Mouse (Mus musculus) urinary bladder, postnatal 14 days (tissue): ENCODE measurements around the gene Armc9.

Experiments
- DNase-seq: peaks from one replicate; pipeline ENCODE4 v3.0.0; 2021; ENCODE audit warnings: low spot score

Gene Armc9

DNA sequence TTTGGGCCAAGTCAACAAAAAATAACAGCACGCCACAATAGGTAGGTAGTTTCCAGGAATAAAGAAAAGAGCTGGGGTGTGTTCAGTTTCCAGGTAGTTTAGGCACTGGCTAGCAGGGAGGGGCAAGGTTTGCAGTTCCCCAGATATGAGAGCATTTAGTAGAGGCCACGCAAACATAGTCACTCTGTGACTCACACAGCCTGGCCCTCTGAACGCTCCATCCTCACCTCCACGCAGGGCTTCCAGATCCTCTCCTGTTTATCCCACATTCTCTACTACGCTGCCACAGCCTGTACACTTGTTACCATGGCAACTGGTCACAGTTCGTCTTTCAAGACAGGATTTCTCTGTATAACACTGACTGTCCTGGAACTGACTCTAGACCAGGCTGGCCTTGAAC lies 70.6 kb downstream of the Armc9 start:
- no peak for DNase-seq

DNA sequence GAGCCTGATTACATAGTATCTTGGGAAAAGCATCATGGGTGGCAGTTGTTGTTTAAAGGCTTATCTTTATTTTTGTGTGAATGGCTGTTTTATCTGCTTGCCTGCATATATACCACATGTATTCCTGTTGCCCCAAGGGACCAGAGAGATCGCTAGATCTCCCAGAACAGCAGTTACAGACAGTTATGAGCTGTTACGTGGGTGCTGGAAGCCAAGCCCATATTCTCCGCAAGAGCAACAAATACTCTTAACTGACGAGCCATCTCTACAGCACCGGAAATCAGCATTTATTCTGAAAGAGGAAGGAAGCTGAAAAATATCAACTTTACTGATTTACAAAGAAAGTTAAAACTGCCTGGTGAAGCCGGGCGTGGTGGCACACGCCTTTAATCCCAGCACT lies 74.1 kb downstream of the Armc9 start:
- no peak for DNase-seq

DNA sequence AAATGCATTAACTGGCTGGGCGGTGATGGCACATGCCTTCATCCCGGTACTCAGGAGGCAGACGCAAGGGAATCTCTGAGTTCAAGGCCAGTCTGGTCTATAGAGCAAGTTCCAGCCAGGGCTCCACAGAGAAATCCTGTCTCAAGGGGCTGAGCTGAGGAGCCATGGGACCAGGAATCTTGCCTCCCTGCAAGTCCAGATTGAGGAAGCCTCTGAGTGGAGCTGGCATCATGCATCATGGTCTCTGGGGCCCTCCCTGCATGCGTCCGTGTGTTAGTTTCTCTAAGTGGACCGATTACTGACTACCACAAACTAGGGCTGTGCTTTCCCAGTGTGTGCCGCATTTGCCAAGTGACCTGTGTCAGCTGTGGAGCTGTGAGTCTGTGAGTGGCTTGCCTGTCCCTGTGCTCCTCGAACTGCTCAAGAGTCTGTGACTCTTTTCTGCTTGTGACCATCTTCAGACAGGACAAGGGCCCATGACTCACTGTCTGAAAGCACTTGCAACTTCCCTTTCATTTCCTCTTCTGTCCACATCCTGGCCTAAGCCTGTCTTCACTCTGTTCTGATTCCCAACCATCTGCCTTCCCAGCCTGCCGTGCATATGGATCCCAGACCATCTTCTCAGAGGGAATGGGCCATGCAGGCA lies 74.7 kb downstream of the Armc9 start:
- DNase-seq, result no peak

DNA sequence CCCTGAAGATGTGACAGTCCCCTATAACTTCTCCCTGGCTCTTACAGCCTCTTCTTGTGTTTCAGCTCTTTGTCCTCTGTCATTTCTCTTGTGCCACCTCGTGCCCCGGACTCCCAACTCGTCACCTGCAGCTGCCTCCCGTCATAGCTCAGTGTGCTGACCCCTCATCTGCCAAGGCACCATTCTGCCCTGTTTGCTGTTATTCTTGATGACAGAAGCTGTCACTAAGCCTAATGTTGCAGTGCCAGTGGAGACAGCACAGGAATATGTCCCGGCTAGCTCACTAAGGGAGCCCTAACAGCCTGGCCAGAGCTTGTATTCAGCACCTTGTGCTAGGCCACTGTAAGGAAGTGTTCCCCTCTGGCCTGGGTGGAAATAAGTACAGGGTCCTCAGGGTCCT lies 78.1 kb downstream of the Armc9 start:
- DNase-seq, result no peak

DNA sequence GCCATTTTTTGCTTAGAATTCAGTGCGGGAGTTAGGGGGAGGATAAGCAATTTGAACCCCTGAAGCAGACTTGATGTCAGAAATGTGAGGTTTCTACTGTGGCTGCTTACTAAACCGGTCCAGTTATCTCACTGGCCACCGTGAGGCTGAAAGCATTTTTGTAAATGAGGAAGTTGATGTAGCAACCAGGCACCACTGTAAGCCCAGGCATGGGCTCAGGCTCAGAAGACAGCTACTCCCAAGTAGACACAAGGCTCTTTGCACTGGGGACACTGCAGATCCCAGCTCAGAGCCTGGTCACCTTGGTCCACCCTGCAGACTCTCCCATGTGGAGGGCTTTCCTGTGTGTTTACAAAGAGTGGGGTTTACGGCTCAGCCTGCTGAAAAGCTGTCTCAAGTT lies 79.2 kb downstream of the Armc9 start:
- DNase-seq, result peak; percentile 9

DNA sequence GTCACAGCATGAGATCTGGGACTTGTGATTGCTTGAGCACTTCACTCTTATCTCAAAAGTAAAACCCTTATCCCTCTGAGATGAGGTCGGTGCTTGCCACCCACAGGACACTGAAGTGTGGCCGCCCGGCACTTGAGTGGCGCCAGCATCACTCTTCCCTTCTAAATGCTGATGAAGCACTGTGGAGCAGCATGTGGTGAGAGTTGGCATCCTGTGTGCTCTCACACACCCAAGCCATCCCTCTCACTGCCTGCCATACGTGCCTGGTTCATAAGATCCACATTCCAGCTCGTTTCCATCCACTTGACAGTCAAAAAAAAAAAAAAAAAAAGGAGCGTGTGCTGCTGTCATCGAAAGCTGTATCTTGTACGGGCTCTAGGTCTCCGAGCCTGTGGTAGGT lies 80.5 kb downstream of the Armc9 start:
- no peak for DNase-seq

DNA sequence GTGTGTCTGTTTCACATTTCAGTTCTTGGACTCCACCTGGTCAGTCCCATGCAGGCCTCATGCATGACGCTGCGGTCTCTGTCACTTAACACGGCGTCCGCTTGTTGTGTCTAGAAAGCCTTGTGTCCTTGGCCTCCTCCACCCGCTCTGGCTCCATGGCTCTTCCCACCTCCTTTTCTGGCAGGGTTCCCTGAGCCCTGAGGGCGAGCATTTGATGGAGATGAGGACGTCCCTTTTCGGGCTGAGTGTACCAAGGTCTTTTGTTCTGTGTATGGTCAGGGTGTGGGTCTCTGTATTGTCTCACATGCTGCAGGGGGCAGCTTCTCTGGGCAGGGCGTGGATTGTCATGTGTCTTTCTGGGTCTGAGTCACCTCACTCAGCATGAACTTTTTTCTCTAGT lies 81.9 kb downstream of the Armc9 start:
- peak; percentile 25 for DNase-seq

DNA sequence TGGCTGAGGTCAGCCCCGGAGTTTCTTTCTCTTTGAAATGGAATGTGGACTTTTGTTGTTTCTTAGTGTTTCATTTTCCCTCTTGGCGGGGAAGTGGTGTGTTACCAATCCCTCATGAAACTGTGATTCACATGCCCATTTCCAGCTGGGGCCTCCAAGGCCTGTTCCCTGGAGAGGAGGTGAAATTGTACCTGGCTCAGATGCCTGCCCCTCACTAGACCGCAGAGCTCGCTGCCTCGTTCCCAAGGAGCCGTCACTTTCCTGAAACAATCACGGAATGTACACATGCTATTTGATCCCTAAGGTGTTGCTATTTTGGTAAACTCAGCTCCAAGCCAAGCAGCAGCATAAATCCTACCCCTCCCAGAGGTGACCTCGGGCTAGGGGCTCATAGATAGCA lies 84.4 kb downstream of the Armc9 start:
- no peak for DNase-seq

DNA sequence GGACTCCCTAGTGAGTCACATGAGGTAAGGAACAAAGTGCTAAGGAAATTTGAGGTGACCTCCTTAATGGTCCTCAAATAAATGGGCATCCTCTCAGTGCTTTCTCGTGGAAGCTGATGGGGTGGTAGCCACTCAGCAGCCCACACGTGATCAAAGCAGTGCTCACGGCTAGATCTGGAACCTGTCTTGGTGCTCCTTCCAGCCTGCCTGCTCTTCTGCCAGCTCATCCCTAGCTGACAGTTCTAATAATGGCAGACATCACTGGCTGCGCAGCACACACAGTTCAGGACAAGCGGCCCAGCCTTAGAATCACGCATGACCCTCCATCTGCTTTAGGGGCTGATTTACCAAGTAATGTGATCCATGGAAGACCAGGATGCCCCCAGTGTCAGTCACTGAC lies 85.3 kb downstream of the Armc9 start:
- no peak for DNase-seq

DNA sequence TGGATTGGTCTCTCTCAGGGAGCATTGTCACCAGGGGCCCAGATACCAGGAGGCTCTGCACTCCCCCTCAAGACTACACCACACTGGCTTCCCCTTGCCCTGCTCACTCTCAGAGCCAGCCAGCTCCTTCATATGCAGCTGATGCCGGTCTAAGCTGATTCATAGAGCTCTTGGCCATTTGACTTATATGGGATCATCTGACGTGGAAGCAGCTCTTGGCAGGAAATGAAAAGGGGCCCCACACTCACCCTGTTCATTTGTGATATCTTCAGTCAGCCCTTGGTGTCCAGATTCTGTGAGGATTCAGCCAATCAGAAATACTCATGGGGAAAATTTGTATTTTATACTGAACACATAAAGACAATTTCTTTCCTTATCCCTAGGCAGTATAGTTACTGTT lies 86.4 kb downstream of the Armc9 start:
- no peak for DNase-seq

DNA sequence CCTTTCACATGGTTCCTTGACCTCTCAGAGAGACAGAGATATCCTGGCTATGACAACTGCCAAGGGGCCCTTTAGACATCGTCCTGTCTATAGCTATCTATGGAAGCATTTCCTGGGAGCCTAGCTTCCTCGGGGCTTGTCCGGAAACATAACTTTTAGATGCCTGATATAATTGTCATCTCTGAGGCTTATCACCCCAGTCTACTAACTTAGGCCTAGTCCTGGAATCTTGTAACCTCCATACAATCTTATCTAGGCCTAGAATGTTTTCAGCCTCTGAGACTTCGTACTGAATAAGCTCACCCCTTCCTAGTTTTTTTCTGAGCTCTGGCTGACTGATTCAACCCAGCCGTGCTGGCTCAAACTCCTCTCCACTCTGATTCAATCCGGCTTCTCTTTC lies 88.9 kb downstream of the Armc9 start:
- DNase-seq, result no peak

DNA sequence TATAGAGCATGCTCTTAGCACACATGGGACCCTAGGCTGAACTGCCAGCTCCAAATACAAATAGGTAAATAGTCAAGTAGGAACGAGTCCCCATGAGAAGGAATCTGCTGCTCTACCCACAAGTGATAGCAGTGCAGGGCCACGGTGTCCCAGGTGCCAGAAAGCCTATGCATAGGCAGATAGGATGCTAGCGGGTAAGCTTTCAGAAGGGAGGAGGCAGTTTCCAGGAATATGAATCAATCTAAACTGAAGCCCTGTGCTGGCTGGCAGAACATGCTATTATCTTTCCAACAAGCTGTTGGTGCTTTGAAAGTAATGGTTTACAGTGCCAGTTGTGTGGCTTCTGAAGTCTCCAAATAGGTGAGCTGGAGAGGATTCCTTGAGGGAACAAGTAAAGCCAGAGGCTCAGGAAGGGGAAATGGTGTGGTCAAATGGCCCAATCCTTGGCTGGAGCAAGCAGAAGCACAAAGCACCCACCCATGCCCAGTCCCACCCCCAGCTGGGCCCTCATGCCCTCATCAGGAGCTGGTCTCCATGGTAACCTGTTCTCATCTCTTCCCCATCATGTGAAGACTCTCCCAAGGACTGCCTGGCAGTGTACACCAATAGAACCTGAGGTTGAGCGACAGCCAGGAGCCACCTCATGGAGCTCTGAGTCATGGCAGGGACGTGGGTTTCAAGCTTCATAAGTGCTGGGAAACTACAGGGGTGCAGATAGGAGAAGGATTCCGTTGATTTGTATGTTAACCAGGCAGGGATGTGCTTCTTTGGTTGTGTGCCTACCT lies 90.9 kb downstream of the Armc9 start:
- no peak for DNase-seq

DNA sequence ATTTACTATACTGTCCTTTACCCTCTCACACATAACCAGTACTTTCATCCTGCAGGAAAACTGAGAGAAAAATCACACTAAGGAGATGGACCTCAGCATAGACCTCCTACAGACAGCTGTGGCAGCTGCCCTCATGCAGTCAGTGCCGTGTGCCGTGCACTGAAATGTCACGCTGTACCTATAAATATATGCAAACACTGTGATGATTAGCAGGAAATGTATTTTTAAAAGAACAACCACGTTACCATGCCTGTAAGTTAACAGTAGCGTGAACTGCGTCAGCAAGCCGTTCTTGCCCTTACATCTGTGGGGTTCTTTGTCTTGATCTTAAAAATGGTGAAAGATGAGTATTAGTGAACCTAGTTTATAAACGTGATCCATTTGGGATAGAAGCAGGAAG lies 98.8 kb downstream of the Armc9 start:
- no peak for DNase-seq

DNA sequence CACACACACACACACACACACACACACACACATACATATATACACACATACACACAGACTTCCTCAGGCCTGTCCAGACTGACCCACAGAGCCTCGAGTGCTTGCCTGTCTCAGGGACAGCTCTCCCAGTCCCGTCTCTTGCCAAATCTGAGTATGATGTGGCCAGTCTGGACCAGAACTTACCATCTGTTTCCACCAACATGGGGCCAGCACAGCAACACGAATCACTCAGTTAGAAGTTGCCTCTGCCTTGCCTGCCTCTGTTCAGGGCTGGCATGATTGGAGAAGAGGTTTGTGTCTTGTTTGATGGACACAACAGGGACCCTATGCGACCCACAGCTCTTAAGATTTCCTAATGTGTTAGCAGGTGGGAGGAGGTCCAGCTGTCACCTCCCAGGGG lies 101.7 kb downstream of the Armc9 start:
- no peak for DNase-seq

DNA sequence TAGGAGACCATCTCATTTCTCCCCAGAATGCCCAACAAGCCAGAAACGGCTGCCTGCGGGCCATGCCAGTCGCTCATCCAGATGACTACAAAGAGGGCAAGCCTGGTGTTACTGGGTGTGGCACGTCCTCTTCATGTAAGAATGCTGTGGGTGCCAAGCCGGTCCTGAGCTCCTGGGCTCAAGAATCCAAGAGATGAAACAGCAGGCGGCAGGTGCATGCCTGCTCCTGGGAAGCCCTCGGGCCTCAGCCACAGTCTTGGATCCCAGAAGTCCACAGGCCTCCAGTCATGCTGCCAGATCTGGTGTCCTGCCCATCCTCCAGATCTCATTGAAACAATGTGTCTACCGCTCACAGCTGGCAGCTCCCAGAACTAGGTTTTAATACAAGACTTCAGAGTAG lies 102.6 kb downstream of the Armc9 start:
- no peak for DNase-seq

DNA sequence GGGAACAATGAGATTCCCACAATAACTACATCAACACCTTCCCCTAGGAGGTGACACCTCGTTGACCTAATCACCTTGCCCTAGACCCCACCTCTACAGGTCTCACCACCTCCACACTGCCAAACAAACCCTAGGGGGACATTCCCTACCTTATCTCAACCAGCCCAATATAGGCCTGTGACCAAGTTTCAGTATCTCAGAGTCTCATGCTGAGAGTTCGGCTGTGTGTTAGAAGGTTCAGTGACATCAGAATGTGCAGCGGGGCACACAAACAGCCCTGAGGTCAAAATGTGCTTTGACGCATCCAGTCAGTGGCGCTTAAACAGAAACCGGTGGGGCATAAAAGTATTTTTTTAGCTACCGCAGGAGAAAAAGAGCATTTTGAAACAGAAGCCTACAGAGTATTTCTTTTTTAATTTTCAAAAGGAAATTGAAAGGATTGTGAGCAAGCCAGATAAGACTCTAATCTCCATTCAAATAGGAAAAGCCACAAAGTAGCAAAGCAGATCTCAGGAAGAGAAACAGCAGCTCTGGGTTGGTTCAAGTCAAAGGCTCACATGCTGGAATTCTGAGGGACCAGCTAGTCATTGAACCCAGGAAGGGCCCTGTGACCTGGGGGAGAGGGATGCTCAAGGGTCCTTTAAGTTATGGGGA lies 103.7 kb downstream of the Armc9 start:
- DNase-seq, result no peak

DNA sequence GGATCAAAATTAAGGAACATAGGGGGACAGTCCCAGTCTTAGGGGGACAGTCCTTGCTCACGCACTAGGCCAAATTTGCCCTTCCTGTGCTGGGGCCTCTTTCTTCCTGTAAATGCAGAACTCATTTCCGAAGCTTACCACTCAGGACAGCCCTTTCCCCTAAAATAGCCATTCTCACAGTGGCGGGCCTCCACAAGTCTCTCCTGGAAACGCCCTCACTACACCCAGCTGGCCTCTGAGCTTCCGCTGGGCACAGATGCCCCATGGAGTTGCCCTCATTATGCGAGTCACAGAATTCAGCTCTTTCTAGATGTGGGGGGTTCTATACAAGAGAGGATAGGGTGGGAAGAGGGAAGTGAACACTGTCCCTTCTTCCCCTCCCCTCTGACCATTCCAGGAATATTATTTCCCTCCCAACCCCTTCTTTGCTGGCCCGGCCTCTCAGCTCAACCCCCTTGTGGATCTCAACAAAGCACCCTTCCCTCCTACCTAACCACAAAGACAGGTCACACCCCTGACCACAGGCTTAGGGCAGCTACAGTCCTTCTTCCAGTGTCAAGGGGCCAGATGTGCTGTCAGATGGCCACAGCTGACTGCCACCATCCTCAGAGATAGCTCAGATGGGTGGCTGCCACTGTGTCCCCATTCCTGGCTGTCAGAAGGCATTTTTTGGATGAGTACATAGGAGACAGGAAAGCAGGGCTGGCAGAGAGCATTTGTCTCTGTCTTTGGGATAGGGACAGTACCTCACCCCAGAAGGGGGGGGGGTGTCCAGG lies 109.2 kb downstream of the Armc9 start:
- DNase-seq, result no peak

DNA sequence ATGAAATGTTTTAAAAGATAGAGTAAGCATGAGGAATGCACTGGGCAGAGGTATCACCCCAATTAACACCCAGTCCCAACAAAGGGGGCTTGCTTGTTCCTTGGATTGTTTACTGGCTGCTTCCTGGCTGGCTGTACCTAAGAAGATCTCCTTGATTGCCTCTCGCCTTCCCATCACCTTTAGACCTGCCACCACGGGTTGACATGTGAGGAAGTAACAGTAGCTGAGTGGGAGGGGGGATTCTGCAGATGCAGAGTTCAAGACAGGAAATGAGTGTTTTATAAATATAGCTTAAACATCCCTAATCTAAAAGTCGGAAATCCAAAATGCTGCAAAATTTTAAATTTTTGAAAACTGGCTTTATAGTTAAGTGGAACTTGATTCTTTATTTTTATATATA lies 110.5 kb downstream of the Armc9 start:
- no peak for DNase-seq

DNA sequence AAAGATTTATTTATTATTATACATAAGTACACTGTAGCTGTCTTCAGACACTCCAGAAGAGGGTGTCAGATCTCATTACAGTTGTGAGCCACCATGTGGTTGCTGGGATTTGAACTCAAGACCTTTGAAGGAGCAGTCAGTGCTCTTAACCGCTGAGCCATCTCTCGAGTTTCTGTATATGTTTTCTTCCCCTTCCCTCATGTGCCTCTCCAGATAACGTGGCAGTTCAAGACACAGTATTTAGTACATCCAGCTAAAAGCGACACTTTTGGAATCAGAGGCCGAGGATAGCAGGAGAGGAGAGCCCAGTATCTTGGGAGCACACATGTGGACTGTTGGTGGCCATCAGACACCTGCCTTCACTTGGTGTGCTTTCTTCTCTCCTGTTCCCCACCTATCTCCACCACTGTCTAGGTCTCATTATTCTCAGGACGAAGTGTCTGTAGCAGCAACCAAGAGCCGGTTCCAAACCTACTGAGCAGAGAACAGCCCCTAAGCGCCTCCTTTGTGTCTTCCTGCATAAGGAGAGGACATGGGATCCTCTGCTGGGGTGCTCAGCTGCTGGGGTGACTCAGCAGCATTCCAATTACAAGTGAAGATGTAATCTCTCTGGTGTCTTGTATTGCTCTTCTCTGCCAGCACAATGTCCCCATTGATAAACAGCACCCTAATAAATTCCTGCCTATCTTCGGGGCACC lies 114.1 kb downstream of the Armc9 start:
- DNase-seq, result no peak

DNA sequence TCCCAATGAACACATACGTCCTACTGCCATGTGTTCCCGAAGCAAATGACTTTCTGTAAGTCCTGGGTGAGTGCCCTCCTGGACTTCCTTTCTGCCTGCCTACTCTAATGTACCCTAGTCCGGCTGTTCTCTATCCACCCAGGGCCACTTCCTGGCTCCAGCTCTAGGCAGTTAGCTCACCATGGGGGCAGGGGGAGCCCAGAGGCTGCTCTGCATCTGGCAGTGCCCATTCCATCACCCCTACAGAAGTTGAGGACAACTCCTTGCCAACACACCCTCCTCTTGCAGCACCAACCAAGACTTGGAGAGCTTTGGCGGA lies 114.6 kb downstream of the Armc9 start:
- DNase-seq, result no peak

DNA sequence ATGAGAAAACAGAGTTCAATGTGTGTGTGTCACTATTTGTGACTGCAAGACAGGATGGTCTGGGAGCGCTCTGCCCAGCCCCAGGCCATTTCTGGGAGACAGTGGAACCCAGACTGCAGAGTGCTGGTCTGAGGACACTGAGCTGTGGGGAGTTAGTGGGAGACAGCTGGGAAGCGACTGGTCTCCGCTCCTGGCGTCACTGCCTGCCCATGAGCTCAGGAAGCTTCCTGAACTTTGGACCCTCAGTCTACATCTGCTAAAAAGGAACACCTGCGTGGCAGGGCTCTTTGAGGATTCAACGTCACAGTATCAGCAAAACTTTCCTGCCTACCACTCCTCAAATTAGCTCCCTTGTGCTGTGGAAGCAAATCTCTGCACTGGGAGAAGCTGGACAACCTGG lies 117.1 kb downstream of the Armc9 start:
- DNase-seq, result no peak

DNA sequence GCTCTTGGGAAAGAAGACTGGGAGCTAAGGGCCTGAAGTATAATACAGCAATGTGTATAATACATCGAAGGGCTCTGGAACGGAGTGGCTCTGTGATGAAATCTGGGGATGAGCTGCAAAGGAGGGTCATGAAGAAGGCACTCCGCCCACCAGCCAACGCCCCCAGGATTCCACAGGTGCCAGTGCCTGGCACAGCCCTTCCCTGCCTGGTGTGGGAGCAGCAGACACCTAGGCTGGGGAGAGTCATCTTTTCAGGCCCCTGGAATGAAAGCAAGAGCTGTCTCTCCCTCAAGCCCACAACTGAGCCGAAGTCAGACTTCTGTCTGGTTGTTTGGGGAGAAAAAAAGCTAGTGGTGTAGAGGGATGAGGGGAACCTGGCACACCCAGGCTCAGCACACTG lies 122.5 kb downstream of the Armc9 start:
- peak; percentile 18 for DNase-seq
